Mouse (Mus musculus): ENCODE measurements around the gene Gm28042.

The Gm28042 gene

DNA sequence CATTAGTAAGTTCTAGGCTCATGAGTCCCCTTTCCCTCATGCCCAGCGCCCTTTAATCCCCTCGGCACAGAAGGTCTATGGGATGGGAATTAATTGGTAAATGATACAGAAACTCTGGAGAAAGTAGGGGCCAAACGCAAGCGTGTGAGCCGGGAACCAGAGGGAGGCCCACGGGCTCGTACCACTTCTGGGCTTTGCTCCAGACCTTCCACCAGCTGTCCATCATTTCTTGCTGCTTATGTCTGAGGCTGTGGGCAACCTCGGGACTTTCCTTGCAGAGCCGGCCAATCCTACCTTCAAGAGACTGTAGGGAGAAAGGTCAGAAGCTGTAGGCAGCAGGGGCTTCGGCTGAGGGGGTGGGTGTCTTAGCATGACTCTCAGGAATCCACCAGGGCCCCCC is 28.6 kb downstream of the Gm28042 start:
- DNase-seq (ENCODE audit: inconsistent age in 2 of 2, low spot score in 1 of 2): no peak

DNA sequence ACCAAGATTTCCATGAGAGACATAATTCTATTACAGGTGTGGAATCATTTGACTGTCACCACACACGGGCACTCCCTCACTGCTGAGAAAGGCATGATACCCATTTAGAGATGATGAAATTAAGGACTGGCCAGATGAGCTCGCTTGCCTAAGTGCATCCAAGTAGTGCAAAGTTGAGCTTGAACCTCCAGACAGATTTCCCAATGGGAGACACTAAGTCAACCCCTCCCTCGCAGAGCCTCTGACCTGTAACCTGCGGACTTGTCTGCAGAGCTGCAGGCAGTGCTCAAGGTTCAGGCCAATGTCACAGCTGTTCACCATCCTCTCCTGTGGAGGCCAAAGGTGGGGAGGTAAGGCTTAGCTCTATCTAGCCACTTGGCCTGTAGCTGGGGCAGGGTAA is 31.5 kb downstream of the Gm28042 start:
- DNase-seq (ENCODE audit: inconsistent age in 2 of 2, low spot score in 1 of 2): no peak

DNA sequence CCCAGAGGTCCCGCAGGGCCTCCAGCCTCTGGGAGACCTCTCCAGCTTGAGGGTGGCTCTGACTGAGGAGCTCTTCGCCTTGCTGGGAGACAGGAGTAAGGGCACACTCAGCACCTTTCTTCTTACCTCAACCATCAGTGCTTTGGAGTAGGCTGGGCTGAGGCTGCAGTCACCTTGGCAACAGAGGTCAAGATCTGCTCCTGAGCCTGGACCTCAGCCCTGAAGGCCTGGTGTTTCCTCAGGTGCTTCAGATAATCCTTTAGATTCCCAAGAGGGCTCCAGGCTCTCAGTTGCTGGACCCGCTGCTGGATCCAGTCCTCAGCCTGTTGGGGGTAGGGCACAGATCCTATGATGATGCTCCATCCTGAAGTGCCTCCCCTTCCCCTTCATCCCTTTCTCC is 32.2 kb downstream of the Gm28042 start:
- no peak for DNase-seq (ENCODE audit: inconsistent age in 2 of 2, low spot score in 1 of 2)

DNA sequence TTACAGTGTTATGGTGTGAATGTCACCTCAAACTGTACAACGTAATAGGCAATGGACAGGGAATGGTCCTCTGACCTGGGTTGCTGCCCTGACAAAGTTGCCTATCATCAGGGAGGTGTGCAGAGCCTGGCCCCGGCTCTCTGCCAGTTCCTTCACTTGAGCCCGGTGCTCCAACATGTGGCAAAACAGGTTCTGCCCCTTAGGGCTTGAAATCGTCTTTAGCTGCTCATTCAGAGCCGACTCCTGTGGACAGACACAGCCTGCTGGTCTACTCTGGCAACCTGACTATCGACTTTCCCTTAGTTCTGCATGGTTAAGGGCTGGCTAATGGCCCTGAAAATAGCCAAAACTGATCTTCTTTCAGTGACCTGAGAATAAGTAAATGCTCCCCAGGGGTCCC is 32.9 kb downstream of the Gm28042 start:
- DNase-seq (ENCODE audit: inconsistent age in 2 of 2, low spot score in 1 of 2): peak in 1 of 2 experiments; percentile 43

DNA sequence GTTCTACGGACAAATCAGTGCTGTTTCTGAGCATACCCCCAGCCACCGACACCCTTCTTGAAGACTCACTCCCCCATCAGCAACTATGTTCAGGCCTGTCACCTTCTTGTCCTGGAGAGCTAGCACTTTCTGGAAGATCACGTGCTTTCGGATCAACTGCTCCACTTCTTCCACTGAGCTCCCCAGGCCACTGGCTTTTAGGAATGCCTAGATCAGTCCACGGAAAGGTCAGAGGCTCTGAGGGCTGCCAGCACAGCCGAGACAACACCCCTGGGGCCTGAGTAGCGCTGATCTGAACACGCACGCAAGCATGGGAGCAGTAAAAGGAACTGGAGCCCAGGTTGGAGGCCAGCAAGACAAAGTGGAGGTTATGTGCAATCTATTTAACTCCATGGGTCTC is 33.4 kb downstream of the Gm28042 start:
- DNase-seq (ENCODE audit: inconsistent age in 2 of 2, low spot score in 1 of 2): no peak

DNA sequence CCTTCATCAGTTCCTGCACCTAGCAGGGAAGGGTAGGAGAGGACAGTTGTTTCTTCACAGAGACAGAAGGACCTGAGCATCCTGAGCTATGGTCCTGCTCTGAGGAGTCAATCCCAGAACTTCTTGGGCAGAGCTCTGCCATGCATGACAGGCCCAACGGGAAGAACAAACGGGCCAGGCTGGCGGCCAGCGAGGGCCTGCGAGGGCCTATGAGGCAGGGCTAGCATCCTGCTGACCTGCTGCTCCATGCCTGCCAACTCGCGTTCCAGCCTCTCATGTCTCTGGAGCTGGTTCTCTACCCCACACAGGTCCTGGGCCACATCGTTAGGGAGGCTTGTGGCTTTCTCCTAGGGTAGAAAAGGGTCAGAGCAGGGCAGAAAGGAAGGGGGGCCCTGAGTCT is 35.0 kb downstream of the Gm28042 start:
- DNase-seq (ENCODE audit: inconsistent age in 2 of 2, low spot score in 1 of 2): no peak

DNA sequence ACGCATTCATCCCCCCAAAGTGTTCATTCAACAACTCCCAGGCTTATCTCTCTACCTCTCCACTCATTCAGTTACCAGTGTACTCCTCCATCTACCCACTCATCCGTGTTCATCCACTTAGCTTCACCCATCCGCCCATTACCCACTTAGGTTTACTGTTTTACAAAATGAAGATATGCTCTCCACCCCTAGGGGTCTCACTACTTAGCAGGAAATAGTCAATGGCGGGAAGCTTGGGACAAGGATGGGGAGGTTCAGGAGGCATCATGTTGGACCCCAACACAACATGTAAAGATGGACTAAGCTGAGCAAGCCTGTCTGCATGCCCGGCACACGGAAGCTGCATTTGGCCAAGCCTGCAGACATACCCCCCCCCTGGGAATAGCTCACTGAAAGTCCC is 37.3 kb downstream of the Gm28042 start:
- DNase-seq (ENCODE audit: inconsistent age in 2 of 2, low spot score in 1 of 2): no peak

DNA sequence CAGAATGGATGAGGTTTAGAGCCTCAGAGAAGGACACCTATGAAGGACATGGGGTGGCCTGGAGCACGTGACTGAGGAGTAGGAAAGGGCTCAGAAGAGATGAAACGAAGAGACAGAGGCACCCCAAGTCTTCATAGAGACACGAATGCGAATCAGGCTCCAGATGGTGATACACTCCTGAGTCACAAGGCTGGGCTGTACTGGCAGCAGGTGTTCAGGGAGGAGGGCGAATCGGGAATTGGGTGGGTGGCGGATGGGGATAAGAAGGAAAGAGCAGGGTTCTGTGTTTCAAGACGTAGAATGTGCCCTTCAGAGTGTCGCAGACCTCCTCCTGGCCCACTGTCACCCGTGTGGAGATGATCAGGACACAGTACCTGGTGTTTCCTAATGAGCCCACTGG is 38.0 kb downstream of the Gm28042 start:
- no peak for DNase-seq (ENCODE audit: inconsistent age in 2 of 2, low spot score in 1 of 2)

DNA sequence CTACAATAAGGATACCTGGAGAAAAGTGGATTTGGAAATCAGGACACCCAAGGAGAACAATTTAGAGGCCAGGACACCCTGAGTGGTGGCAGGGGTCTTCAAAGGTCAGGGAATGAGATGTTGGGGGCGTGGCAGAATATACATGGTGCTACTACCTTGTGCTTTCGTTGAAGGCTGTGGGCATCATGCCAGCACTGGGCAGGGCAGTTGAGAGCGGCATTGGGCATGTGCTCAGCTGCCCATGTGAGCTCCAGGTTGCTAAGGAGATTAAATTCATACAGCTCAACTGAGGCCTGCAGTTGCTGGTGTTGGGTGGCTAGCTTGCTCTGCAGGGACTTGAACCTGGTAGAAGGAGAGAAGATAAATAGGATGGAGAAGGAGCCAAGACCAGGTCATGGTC is 38.9 kb downstream of the Gm28042 start:
- DNase-seq (ENCODE audit: inconsistent age in 2 of 2, low spot score in 1 of 2): no peak

DNA sequence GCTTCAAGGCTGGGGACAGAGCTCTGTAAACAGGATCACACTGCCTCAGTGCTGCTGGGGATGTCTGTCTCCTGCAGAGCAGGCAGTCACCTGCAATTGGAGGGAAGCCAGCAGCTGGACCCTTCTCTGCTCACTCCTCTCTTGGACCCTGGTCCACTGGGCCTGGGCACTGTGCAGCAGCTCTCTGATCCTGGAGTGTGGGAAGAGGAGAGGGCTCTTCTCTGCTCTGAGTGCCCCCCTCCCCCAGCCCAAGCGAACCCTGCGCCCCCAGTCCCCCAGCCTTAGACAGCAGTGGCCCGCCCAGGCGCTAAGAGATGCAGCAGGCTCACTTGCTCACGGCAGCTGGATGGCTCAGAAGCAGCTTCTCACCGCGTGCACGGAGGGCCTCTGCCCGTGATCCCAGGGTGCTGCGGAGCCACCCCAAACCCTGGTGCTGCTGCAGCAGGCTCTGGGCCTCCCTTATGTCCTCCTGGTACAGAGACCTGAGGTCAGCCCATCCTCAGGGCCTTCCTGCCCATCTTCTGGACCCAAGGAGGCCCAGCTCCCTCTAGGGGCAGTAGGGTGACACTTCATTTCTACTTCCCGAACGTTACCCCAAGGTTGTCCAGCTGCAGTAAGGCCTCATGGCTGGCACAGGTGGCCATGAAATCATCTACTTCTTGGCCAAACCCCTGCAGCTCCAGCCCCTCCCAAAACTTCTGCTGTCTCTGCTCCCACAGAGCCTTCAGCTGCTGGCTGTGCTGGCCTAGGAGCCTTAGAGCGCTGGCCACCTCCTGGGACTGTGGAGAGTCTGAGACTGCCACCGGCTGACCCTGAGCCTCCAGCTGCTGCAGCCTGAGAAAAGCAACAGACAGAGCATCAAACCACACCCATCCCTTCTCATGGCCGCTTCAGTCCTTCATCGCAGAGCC is 41.5 kb downstream of the Gm28042 start:
- peak; percentile 63 to 82 for DNase-seq (ENCODE audit: inconsistent age in 2 of 2, low spot score in 1 of 2)

DNA sequence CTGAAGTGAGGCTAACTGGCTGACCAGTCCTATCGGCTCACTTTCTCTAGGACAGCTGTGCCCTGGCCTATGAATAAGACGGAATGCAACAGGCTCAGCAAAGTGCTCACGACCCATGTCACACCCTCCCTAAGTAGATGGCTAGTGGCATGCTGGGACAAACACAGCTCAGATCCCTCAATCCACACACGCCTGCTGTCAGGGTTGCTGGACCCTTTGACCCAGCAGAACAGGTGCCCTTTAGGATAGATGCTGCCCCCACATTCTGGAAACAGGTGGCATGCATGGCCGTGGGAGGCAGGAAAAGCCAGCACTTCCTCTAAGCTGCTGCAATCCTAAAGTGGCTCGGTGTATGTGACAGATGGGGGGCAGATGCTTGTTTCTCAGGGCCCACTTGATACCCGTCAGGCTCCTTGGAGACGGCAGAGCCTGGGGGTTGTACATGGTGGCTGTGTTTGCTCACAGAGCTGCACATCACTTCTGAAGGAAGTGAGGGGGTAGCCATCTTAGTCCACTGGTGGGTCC is 42.2 kb downstream of the Gm28042 start:
- no peak for DNase-seq (ENCODE audit: inconsistent age in 2 of 2, low spot score in 1 of 2)

DNA sequence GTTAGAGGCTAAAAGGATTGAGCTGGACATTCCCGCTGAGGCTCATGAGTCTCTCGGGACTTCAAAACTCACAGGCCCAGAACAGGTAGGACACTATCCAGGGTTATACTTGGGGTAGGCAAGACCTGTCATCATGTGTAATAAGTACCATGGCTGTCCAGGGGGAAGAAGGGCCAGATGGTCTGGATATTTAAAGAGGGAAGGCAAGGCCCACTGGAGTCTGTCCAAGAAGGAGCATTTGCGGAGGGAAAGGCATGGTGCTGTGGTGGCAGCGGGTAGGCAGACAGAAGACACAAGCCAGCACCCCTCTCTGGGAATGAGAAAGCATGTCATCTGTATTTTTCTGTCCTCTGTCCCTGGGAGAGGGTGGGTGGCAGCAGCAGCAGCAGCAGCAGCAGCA is 46.8 kb downstream of the Gm28042 start:
- DNase-seq (ENCODE audit: inconsistent age in 2 of 2, low spot score in 1 of 2): no peak

DNA sequence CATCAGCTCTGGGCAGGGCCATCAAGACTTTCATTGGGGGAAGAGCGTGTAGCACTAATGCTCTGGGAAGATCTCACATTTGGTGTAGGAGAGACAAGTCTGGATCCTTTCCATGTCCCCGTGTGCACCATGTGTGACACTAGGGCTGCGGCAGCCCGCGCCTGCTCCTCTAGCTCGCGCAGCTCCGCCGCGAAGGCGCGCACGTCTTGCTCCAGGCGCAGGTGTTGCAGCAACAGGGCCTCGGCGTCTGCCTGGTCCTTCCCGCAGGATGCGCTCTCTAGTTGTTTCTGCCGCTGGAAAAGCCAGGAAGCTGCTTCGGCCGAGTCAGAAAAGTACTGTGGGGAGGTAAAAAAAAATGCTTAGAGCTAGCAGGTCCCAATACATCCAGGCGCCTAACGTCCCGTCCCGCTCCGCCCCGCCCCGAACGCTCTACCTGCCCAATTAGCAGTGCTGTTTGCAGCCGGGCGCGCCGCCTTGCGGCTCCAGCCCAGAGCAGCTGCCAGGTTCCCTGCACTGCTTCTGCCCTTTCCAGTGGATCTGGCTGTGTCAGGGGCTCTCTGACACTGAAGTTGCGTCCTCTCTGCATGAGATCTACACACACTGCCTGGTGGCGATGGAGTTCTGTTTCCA is 48.9 kb downstream of the Gm28042 start:
- DNase-seq (ENCODE audit: inconsistent age in 2 of 2, low spot score in 1 of 2): peak; percentile 52 to 76

DNA sequence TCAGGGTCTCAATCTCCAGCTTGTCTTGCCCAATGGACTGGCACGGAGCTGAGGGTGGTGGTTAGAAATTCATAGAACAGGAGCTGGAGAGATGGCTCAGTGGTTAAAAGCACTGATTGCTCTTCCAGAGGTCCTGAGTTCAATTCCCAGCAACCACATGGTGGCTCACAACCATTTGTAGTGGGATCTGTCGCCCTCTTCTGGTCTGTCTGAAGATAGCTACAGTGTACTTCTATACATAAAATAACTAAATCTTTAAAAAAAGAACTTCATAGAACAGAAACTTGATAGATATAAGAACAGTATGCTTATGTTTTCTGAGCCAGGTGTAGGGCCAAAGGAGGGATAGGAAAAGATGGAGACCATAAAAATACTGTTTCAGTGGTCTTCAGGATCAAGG is 55.1 kb downstream of the Gm28042 start:
- no peak for DNase-seq (ENCODE audit: inconsistent age in 2 of 2, low spot score in 1 of 2)

DNA sequence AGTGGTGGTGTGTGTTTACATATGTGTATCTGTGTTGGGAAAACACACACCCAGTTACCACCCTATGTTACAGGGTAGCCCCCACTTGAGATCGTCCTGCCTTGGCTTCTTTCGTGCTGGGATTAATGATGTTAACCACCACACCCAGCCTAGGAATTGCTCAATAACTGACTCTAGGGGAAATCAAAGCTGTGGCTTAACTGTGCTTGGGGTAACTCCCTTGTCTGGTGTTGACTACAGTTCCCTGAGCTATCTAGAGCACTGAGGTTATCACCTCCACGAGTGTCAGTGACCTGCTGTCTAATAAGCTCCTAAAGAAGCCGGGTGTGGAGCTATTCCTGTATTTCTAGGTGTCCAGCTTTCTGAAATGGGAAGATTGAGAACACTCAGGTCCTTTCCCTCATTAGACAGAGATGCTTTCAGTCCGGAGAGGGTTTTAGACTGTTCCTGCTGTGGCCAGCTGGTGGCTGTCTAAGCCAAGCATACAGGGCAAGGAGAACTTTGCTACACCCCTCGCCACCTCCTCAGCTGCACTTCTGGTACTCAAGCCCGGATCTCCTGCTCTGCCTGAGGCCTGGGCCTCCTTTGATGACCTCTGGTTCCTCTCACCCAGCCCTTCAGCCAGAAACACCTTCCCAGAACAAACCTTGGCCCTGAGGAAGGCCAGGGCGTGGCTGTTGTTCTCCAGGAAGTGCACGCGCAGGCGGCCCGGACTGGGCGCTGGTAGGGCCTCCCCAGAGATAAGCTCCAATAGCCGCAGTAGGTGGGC is 57.5 kb downstream of the Gm28042 start:
- peak; percentile 55 to 78 for DNase-seq (ENCODE audit: inconsistent age in 2 of 2, low spot score in 1 of 2)

DNA sequence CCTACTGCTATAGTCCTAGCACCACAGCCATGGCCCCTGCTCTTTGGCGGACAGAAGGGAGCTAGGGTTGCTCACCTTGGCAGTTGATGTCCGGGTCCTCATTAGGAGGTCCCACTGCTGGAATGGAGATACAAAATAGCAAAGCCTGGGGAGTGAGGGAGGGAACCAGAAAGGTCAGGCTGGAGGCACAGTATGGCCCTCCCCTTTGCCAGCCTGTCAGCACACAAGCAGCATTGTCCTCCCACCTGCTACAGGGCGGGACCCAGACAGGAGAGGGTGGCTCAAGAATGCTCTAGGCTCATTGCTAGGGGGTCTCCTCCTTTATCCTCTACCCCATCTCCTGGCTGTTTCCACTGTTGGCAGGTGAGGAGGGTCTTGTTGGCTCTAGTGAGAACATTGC is 58.7 kb downstream of the Gm28042 start:
- DNase-seq (ENCODE audit: inconsistent age in 2 of 2, low spot score in 1 of 2): no peak

DNA sequence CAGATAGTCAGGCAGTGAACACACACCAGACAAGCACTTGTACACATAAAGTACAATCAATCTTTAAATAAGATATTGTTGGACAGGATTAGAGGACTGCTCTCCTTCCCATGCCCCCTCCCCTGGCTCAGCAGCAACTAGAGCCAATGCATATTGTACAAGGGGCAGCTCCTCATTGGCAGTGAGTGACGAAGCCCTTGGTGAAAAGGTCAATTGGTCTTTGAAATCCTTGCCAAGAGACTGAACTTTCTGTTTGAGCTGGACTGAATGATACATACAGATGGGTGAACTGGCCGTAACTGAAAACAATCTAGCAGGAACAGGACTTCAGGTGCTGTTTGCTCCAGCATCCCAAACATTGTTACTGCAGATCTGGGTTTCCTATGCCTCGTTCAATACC is 60.1 kb downstream of the Gm28042 start:
- DNase-seq (ENCODE audit: inconsistent age in 2 of 2, low spot score in 1 of 2): peak in 1 of 2 experiments; percentile 76

DNA sequence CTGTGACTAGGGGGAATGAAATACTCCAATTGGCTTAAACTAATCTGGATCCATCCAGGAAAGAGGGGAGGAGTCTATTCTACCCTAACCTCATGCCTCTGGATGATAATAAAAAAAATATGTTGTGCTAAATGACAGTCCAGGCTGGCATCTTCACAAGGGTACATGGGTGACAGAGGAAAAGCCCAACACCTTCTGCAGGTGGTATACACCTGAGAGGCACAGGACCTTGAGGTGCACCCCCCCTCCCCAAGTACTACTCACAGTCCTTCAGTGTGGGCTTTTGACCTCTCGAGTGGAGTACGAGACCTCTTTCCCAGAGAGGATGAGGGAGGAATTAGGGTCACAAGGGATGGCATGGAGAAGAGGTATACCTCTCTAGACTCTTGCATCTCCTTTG is 60.6 kb downstream of the Gm28042 start:
- no peak for DNase-seq (ENCODE audit: inconsistent age in 2 of 2, low spot score in 1 of 2)

DNA sequence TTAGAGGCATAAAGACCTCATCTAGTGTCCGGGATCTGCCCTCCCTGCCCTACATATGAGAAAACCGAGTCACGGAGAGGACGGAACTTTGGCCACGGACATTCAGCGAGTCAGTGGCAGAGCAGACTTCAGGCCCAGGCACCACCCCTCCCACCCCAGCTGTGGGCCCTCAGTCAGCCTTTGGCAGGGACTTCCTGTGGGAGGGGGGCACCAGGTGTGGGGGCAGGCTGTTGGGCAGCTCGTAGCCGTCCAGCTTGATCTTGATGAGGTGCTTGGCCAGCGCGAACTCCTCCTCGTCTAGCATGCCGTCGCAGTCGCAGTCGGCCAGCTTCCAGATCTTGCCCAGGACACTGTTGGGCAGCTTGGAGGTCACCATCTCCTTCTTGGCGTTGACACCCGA is 63.7 kb downstream of the Gm28042 start:
- no peak for DNase-seq (ENCODE audit: inconsistent age in 2 of 2, low spot score in 1 of 2)
